Mouse (Mus musculus) ZHBTc4 (cell line): ENCODE data around the gene Sgcd.

Experiments
- DNase-seq: peaks from one replicate; pipeline ENCODE4 v3.0.0-alpha.2; 2011; ENCODE audit warnings: low read depth, low spot score

The Sgcd gene

GRCm38 (mm10) chr11:47988697-47989533 is at the start of gene Sgcd:
TSS of gene Sgcd (minus strand) at chr11:47988969.
- DNase-seq: peak; percentile 62

- no peak for DNase-seq
Measured at GRCm38 (mm10) chr11:48038051-48038450, 49.3 kb upstream of the Sgcd start.

- DNase-seq: peak; percentile 21
Measured at GRCm38 (mm10) chr11:48012836-48013235, 24.1 kb upstream of the Sgcd start.

- no peak for DNase-seq
Measured at GRCm38 (mm10) chr11:47988333-47988696, 454 bp downstream of the Sgcd start.

GRCm38 (mm10) chr11:47987893-47988267 is 889 bp downstream of the Sgcd start:
- no peak for DNase-seq

GRCm38 (mm10) chr11:47987251-47987892 is 1.4 kb downstream of the Sgcd start:
- peak; percentile 4 for DNase-seq

GRCm38 (mm10) chr11:47982152-47982551 is 6.6 kb downstream of the Sgcd start:
- DNase-seq: no peak

- no peak for DNase-seq
Measured at GRCm38 (mm10) chr11:47981108-47981507, 7.7 kb downstream of the Sgcd start.

- no peak for DNase-seq
Measured at GRCm38 (mm10) chr11:47953291-47953690, 35.5 kb downstream of the Sgcd start.

GRCm38 (mm10) chr11:47952366-47952765 is 36.4 kb downstream of the Sgcd start:
- DNase-seq: no peak

- no peak for DNase-seq
Measured at GRCm38 (mm10) chr11:47939795-47940194, 49.0 kb downstream of the Sgcd start.

GRCm38 (mm10) chr11:47917616-47918015 is 71.2 kb downstream of the Sgcd start:
- DNase-seq: no peak

- DNase-seq: no peak
Measured at GRCm38 (mm10) chr11:47891617-47892172, 97.1 kb downstream of the Sgcd start.

- peak; percentile 12 for DNase-seq
Measured at GRCm38 (mm10) chr11:47890315-47890714, 98.5 kb downstream of the Sgcd start.

- no peak for DNase-seq
Measured at GRCm38 (mm10) chr11:47885310-47885709, 103.5 kb downstream of the Sgcd start.

- no peak for DNase-seq
Measured at GRCm38 (mm10) chr11:47883545-47883944, 105.2 kb downstream of the Sgcd start.

GRCm38 (mm10) chr11:47876633-47877170 is 112.1 kb downstream of the Sgcd start:
- DNase-seq: no peak

- no peak for DNase-seq
Measured at GRCm38 (mm10) chr11:47845894-47846293, 142.9 kb downstream of the Sgcd start.

GRCm38 (mm10) chr11:47833283-47833682 is 155.5 kb downstream of the Sgcd start:
- DNase-seq: no peak

GRCm38 (mm10) chr11:47810307-47810706 is 178.5 kb downstream of the Sgcd start:
- no peak for DNase-seq

- DNase-seq: no peak
Measured at GRCm38 (mm10) chr11:47804101-47804715, 184.6 kb downstream of the Sgcd start.

- no peak for DNase-seq
Measured at GRCm38 (mm10) chr11:47777916-47778226, 210.9 kb downstream of the Sgcd start.
